Mouse (Mus musculus): Measurements from ENCODE around the gene Sim1.

Gene Sim1

GRCm38 (mm10) chr10:50894170-50894991 is at the start of gene Sim1:
Gene Sim1 (plus strand): TSS chr10:50894754.
- DNase-seq (ENCODE audit: low read depth, low spot score): peak; percentile 72

- no peak for DNase-seq (ENCODE audit: low read depth, low spot score)
Measured at GRCm38 (mm10) chr10:50868202-50868601, 26.4 kb upstream of the Sim1 start.

- no peak for DNase-seq (ENCODE audit: low read depth, low spot score)
Measured at GRCm38 (mm10) chr10:50876952-50877351, 17.6 kb upstream of the Sim1 start.

- DNase-seq (ENCODE audit: low read depth, low spot score): no peak
Measured at GRCm38 (mm10) chr10:50881476-50882069, 13.0 kb upstream of the Sim1 start.

GRCm38 (mm10) chr10:50882366-50882765 is 12.2 kb upstream of the Sim1 start:
- no peak for DNase-seq (ENCODE audit: low read depth, low spot score)

GRCm38 (mm10) chr10:50886305-50886704 is 8.2 kb upstream of the Sim1 start:
- no peak for DNase-seq (ENCODE audit: low read depth, low spot score)

- DNase-seq (ENCODE audit: low read depth, low spot score): no peak
Measured at GRCm38 (mm10) chr10:50890621-50891020, 3.9 kb upstream of the Sim1 start.

GRCm38 (mm10) chr10:50891876-50892711 is 2.5 kb upstream of the Sim1 start:
- DNase-seq (ENCODE audit: low read depth, low spot score): no peak

- DNase-seq (ENCODE audit: low read depth, low spot score): no peak
Measured at GRCm38 (mm10) chr10:50892751-50893320, 1.7 kb upstream of the Sim1 start.

GRCm38 (mm10) chr10:50893546-50893945 is 1.0 kb upstream of the Sim1 start:
- DNase-seq (ENCODE audit: low read depth, low spot score): no peak

- no peak for DNase-seq (ENCODE audit: low read depth, low spot score)
Measured at GRCm38 (mm10) chr10:50895091-50895790, 687 bp downstream of the Sim1 start.

- DNase-seq (ENCODE audit: low read depth, low spot score): no peak
Measured at GRCm38 (mm10) chr10:50895881-50896766, 1.6 kb downstream of the Sim1 start.

GRCm38 (mm10) chr10:50896767-50897390 is 2.3 kb downstream of the Sim1 start:
- no peak for DNase-seq (ENCODE audit: low read depth, low spot score)

- DNase-seq (ENCODE audit: low read depth, low spot score): no peak
Measured at GRCm38 (mm10) chr10:50897530-50898471, 3.2 kb downstream of the Sim1 start.

GRCm38 (mm10) chr10:50898621-50899020 is 4.1 kb downstream of the Sim1 start:
- DNase-seq (ENCODE audit: low read depth, low spot score): no peak

- DNase-seq (ENCODE audit: low read depth, low spot score): no peak
Measured at GRCm38 (mm10) chr10:50899846-50900745, 5.5 kb downstream of the Sim1 start.

GRCm38 (mm10) chr10:50900746-50901600 is 6.4 kb downstream of the Sim1 start:
- no peak for DNase-seq (ENCODE audit: low read depth, low spot score)

Measured in retina, postnatal 7 days (tissue).